Mouse (Mus musculus): Measurements from ENCODE around the gene Elovl2.

The Elovl2 gene

GRCm38 (mm10) chr13:41203691-41204090 is 16.5 kb downstream of the Elovl2 start:
- in situ Hi-C loops (cut with MboI; ENCODE audit: low pct_unique_long_range_greater_than_20kb in 1 of 2, low sequenced_read_pairs in 2 of 2, unreplicated experiment in 1 of 2), result no loop called here

- in situ Hi-C loops (cut with MboI; ENCODE audit: low pct_unique_long_range_greater_than_20kb in 1 of 2, low sequenced_read_pairs in 2 of 2, unreplicated experiment in 1 of 2), result no loop called here
Measured at GRCm38 (mm10) chr13:41203289-41203688, 16.9 kb downstream of the Elovl2 start.

- in situ Hi-C loops (cut with MboI; ENCODE audit: low pct_unique_long_range_greater_than_20kb in 1 of 2, low sequenced_read_pairs in 2 of 2, unreplicated experiment in 1 of 2), result no loop called here
Measured at GRCm38 (mm10) chr13:41200861-41201260, 19.3 kb downstream of the Elovl2 start.

- in situ Hi-C loops (cut with MboI; ENCODE audit: low pct_unique_long_range_greater_than_20kb in 1 of 2, low sequenced_read_pairs in 2 of 2, unreplicated experiment in 1 of 2), result no loop called here
Measured at GRCm38 (mm10) chr13:41195640-41196333, 24.4 kb downstream of the Elovl2 start.

GRCm38 (mm10) chr13:41187886-41188285 is 32.3 kb downstream of the Elovl2 start:
- in situ Hi-C loops (cut with MboI; ENCODE audit: low pct_unique_long_range_greater_than_20kb in 1 of 2, low sequenced_read_pairs in 2 of 2, unreplicated experiment in 1 of 2), result no loop called here

- in situ Hi-C loops (cut with MboI; ENCODE audit: low pct_unique_long_range_greater_than_20kb in 1 of 2, low sequenced_read_pairs in 2 of 2, unreplicated experiment in 1 of 2), result no loop called here
Measured at GRCm38 (mm10) chr13:41158426-41158825, 61.8 kb downstream of the Elovl2 start.

GRCm38 (mm10) chr13:41153146-41153545 is 67.1 kb downstream of the Elovl2 start:
- in situ Hi-C loops (cut with MboI; ENCODE audit: low pct_unique_long_range_greater_than_20kb in 1 of 2, low sequenced_read_pairs in 2 of 2, unreplicated experiment in 1 of 2), result no loop called here

GRCm38 (mm10) chr13:41146271-41146670 is 73.9 kb downstream of the Elovl2 start:
- in situ Hi-C loops (cut with MboI; ENCODE audit: low pct_unique_long_range_greater_than_20kb in 1 of 2, low sequenced_read_pairs in 2 of 2, unreplicated experiment in 1 of 2), result no loop called here

GRCm38 (mm10) chr13:41145433-41145970 is 74.7 kb downstream of the Elovl2 start:
- in situ Hi-C loops (cut with MboI; ENCODE audit: low pct_unique_long_range_greater_than_20kb in 1 of 2, low sequenced_read_pairs in 2 of 2, unreplicated experiment in 1 of 2), result no loop called here

GRCm38 (mm10) chr13:41134901-41135300 is 85.3 kb downstream of the Elovl2 start:
- in situ Hi-C loops (cut with MboI; ENCODE audit: low pct_unique_long_range_greater_than_20kb in 1 of 2, low sequenced_read_pairs in 2 of 2, unreplicated experiment in 1 of 2), result no loop called here

All from mouse embryonic stem cell (cell line).